Mouse (Mus musculus) CH12.LX (cell line): Measurements from ENCODE around the gene Trappc3. TPM values are rescaled to one million over a fixed set of nuclear protein-coding genes. Genes with fewer than 3 reads are reported as not detected.

Experiments
- DNase-seq: peaks from one replicate; pipeline ENCODE4 v3.0.0-alpha.2; 2013; ENCODE audit errors: extremely low read depth
- H3K27ac ChIP-seq: 2 replicates; pipeline ENCODE4 v1.5.1; 2012; ENCODE audit warnings: low read depth, mild to moderate bottlenecking, control low read depth, moderate library complexity; ENCODE audit not compliant: insufficient read depth
- H3K27me3 ChIP-seq: replicated peaks from 2 replicates; pipeline ENCODE3; 2012; ENCODE audit warnings: inconsistent platforms
- H3K36me3 ChIP-seq, 2 experiments: replicated peaks in 1 of 2; 2 replicates each; pipeline versions ENCODE3 to v1.6.1; 2012; ENCODE audit warnings: inconsistent platforms in 1 of 2, low read length in 1 of 2, mild to moderate bottlenecking in 1 of 2, mixed read lengths in 1 of 2, moderate library complexity in 1 of 2; ENCODE audit not compliant: control insufficient read depth in 1 of 2, insufficient read depth in 1 of 2
- H3K4me1 ChIP-seq, 2 experiments: 2 replicates each; pipeline ENCODE4 v1.6.1; 2012; ENCODE audit warnings: inconsistent platforms in 1 of 2, moderate library complexity in 1 of 2; ENCODE audit not compliant: insufficient read depth in 2 of 2, control insufficient read depth in 1 of 2
- H3K4me2 ChIP-seq: 2 replicates; pipeline ENCODE4 v1.6.1; 2012; ENCODE audit warnings: low read depth, mild to moderate bottlenecking, control low read depth; ENCODE audit not compliant: poor library complexity, insufficient read depth, severe bottlenecking
- H3K4me3 ChIP-seq, 3 experiments: fragments of 150-350 bp in 1 of 3; sonication (generic) in 1 of 3; replicated peaks in 1 of 3; 2 replicates each; pipeline versions ENCODE3 to v1.5.1; 2011 to 2012; ENCODE audit warnings: low read depth in 2 of 3, low read length in 2 of 3, mild to moderate bottlenecking in 2 of 3, moderate library complexity in 2 of 3, control low read depth in 1 of 3, improper control_type of control experiment in 1 of 3, inconsistent platforms in 1 of 3, mixed read lengths in 1 of 3; ENCODE audit not compliant: poor library complexity in 1 of 3
- H3K79me2 ChIP-seq: replicated peaks from 2 replicates; pipeline ENCODE4 v1.6.1; 2012; ENCODE audit warnings: mild to moderate bottlenecking, moderate library complexity; ENCODE audit not compliant: control insufficient read depth, poor library complexity, insufficient read depth, severe bottlenecking; ENCODE audit errors: extremely low read depth
- H3K9ac ChIP-seq: 2 replicates; pipeline ENCODE4 v1.6.1; 2012; ENCODE audit warnings: low read depth, mild to moderate bottlenecking, control low read depth, moderate library complexity; ENCODE audit not compliant: insufficient read depth
- H3K9me3 ChIP-seq: replicated peaks from 2 replicates; pipeline ENCODE3; 2012; ENCODE audit warnings: low read length, inconsistent platforms, mixed read lengths
- BHLHE40 ChIP-seq: IDR thresholded peaks from 2 replicates; pipeline ENCODE4 v1.6.1; 2011; ENCODE audit warnings: mild to moderate bottlenecking, low read depth, low read length, improper control_type of control experiment
- CHD1 ChIP-seq: IDR thresholded peaks from 2 replicates; pipeline ENCODE4 v1.6.1; 2012; ENCODE audit warnings: low read depth, low read length, improper control_type of control experiment, inconsistent platforms
- CTCF ChIP-seq, 2 experiments: IDR thresholded peaks in 1 of 2; conservative IDR thresholded peaks in 1 of 2; 2 replicates each; pipeline ENCODE4 v1.5.1; 2011 to 2012; ENCODE audit warnings: low read depth in 2 of 2, low read length in 2 of 2, improper control_type of control experiment in 1 of 2, inconsistent platforms in 1 of 2, mild to moderate bottlenecking in 1 of 2, moderate library complexity in 1 of 2
- ELF1 ChIP-seq: IDR thresholded peaks from 2 replicates; pipeline ENCODE4 v1.6.1; 2014; ENCODE audit warnings: low read depth, mild to moderate bottlenecking, inconsistent platforms, low read length, improper control_type of control experiment
- ETS1 ChIP-seq: conservative IDR thresholded peaks from 2 replicates; pipeline ENCODE4 v1.6.1; 2012; ENCODE audit warnings: low read depth, mild to moderate bottlenecking, inconsistent platforms, low read length, improper control_type of control experiment, moderate library complexity
- GABPA ChIP-seq: IDR thresholded peaks from 2 replicates; pipeline ENCODE4 v1.6.1; 2012; ENCODE audit warnings: low read depth, low read length, improper control_type of control experiment, inconsistent platforms; ENCODE audit not compliant: insufficient replicate concordance
- IRF4 ChIP-seq: IDR thresholded peaks from 2 replicates; pipeline ENCODE4 v1.6.1; 2014; ENCODE audit warnings: low read depth, mild to moderate bottlenecking, inconsistent platforms, low read length, improper control_type of control experiment
- JUN ChIP-seq: IDR thresholded peaks from 2 replicates; pipeline ENCODE4 v1.6.1; 2011; ENCODE audit warnings: low read depth, mild to moderate bottlenecking, low read length, improper control_type of control experiment, moderate library complexity; ENCODE audit not compliant: insufficient read depth
- MAFK ChIP-seq: IDR thresholded peaks from 2 replicates; pipeline ENCODE4 v1.6.1; 2011; ENCODE audit warnings: low read length, improper control_type of control experiment; ENCODE audit not compliant: insufficient replicate concordance
- MAZ ChIP-seq: IDR thresholded peaks from 2 replicates; pipeline ENCODE4 v1.6.1; 2012; ENCODE audit warnings: low read depth, mild to moderate bottlenecking, inconsistent platforms, low read length, improper control_type of control experiment, moderate library complexity
- MEF2A ChIP-seq: IDR thresholded peaks from 2 replicates; pipeline ENCODE4 v1.6.1; 2014; ENCODE audit warnings: low read depth, mild to moderate bottlenecking, inconsistent platforms, low read length, improper control_type of control experiment, borderline replicate concordance
- MXI1 ChIP-seq: IDR thresholded peaks from 2 replicates; pipeline ENCODE4 v1.6.1; 2011; ENCODE audit warnings: mild to moderate bottlenecking, low read depth, low read length, improper control_type of control experiment
- NELFE ChIP-seq: IDR thresholded peaks from 2 replicates; pipeline ENCODE4 v1.6.1; 2011; ENCODE audit warnings: low read depth, low read length, improper control_type of control experiment
- NRF1 ChIP-seq: IDR thresholded peaks from 2 replicates; pipeline ENCODE4 v1.6.1; 2014; ENCODE audit warnings: low read depth, mild to moderate bottlenecking, inconsistent platforms, low read length, improper control_type of control experiment, moderate library complexity
- RCOR1 ChIP-seq: conservative IDR thresholded peaks from 2 replicates; pipeline ENCODE4 v1.6.1; 2012; ENCODE audit warnings: low read depth, mild to moderate bottlenecking, inconsistent platforms, low read length, improper control_type of control experiment
- TCF12 ChIP-seq: IDR thresholded peaks from 2 replicates; pipeline ENCODE4 v1.6.1; 2014; ENCODE audit warnings: low read depth, mild to moderate bottlenecking, inconsistent platforms, low read length, improper control_type of control experiment
- USF2 ChIP-seq: conservative IDR thresholded peaks from 2 replicates; pipeline ENCODE4 v1.6.1; 2011; ENCODE audit warnings: low read depth, low read length, improper control_type of control experiment
- ZC3H11A ChIP-seq: IDR thresholded peaks from 2 replicates; pipeline ENCODE4 v1.6.1; 2012; ENCODE audit warnings: low read depth, mild to moderate bottlenecking, inconsistent platforms, low read length, improper control_type of control experiment
- ZMIZ1 ChIP-seq: IDR thresholded peaks from 2 replicates; pipeline ENCODE4 v1.6.1; 2012; ENCODE audit warnings: low read depth, mild to moderate bottlenecking, inconsistent platforms, low read length, improper control_type of control experiment
- dilution Hi-C: fragments of 300-500 bp; cut with MboI; formaldehyde crosslinking; loops from 2 replicates; pipeline ENCODE4 v1.14.3; 2020; ENCODE audit warnings: low sequenced_read_pairs; ENCODE audit not compliant: extremely low pct_unique_long_range_greater_than_20kb, extremely low pct_ligation_motif_present
- in situ Hi-C: fragments of 300-500 bp; cut with MboI; formaldehyde crosslinking; loops from 3 replicates; pipeline ENCODE4 v1.14.3; 2019; ENCODE audit warnings: low sequenced_read_pairs, low pct_ligation_motif_present, low pct_unique_long_range_greater_than_20kb, mixed read lengths
- polyA plus RNA-seq: library from polyadenylated mRNA; unstranded; fragments of >175 nt; gene quantifications from 2 replicates; pipeline ENCODE4 v1.2.1, GENCODE M21; 2012; ENCODE audit warnings: low read depth; ENCODE audit not compliant: insufficient read length
- total RNA-seq, 2 experiments: library from RNA; depleted of rRNA; stranded (reverse); fragments of 300-350 nt in 1 of 2; fragments of >200 nt in 1 of 2; gene quantifications; 2 replicates each; pipeline ENCODE4 v1.2.3; 2012 to 2014

Gene Trappc3
- total and polyA plus RNA-seq, 3 experiments: 72.7 to 94.8 (median 74.1) TPM

GRCm38 (mm10) chr4:126273753-126274152 is 11.6 kb downstream of the Trappc3 start:
- Histone ChIP-seq H3K9me3 (no peaks in the 10 kb centered on the region), H3K27ac (no peak overlapping the region), H3K9ac (no peak overlapping the region), H3K4me3 (no peak overlapping the region), H3K4me2 (no peak overlapping the region), H3K27me3 (no peaks in the 10 kb centered on the region), H3K79me2 (no peaks in the 10 kb centered on the region), H3K36me3 (peaks cover 30 to 59% of the 10 kb centered on the region in 2 experiments), H3K4me1 (peaks cover 0 to 6% of the 10 kb centered on the region in 2 experiments; a peak in 1 of 4 replicates)
- no peak for DNase-seq
- TF ChIP-seq NELFE (no peak), USF2 (no peak), MXI1 (no peak), ELF1 (no peak), ETS1 (no peak), GABPA (no peak), CTCF (conservative IDR thresholded peaks at IDR 0.05 in 1 of 2, IDR thresholded peaks at IDR 0.05 in 1 of 2; ENCODE audit: low read depth in 2 of 2, low read length in 2 of 2) (no peak), MEF2A (no peak), BHLHE40 (no peak), CHD1 (no peak), IRF4 (no peak), ZC3H11A (no peak), NRF1 (no peak)
- in situ Hi-C loops: loop anchor here (5.0 kb wide), 1 partner anchor 34 kb away; no protein-coding TSS in a partner anchor
- dilution Hi-C loops: no loop called here

GRCm38 (mm10) chr4:126275081-126275480 is 13.0 kb downstream of the Trappc3 start:
- TF ChIP-seq ZC3H11A: no peak
- no peak for TF ChIP-seq MAZ
- no peak for TF ChIP-seq ZMIZ1
- no peak for TF ChIP-seq ETS1
- no peak for TF ChIP-seq RCOR1
- TF ChIP-seq JUN: no peak
- no peak for TF ChIP-seq MEF2A
- no peak for TF ChIP-seq MXI1
- no peak for TF ChIP-seq MAFK
- no peak for TF ChIP-seq TCF12
- TF ChIP-seq NRF1: no peak
- TF ChIP-seq CTCF (conservative IDR thresholded peaks at IDR 0.05 in 1 of 2, IDR thresholded peaks at IDR 0.05 in 1 of 2; ENCODE audit: low read depth in 2 of 2, low read length in 2 of 2): no peak
- no peak for TF ChIP-seq USF2
- TF ChIP-seq, all 38 proteins: peak for 0
- Histone ChIP-seq H3K4me2 (no peak overlapping the region), H3K27me3 (no peaks in the 10 kb centered on the region), H3K4me3 (no peak overlapping the region), H3K4me1 (peaks cover 0 to 6% of the 10 kb centered on the region in 2 experiments; a peak in 1 of 4 replicates), H3K79me2 (no peaks in the 10 kb centered on the region), H3K9ac (no peak overlapping the region), H3K36me3 (peaks cover 30 to 57% of the 10 kb centered on the region in 2 experiments), H3K27ac (no peak overlapping the region), H3K9me3 (no peaks in the 10 kb centered on the region)
- dilution Hi-C loops (no loop called here), in situ Hi-C loops (no loop called here)
- DNase-seq: no peak
